Mouse (Mus musculus): ENCODE data around the gene Itpk1. TPM values are rescaled to one million over a fixed set of nuclear protein-coding genes. Genes with fewer than 3 reads are reported as not detected.

Itpk1 gene
- polyA plus RNA-seq, 1 experiment from 2014 or later: 20.5 TPM

GRCm38 (mm10) chr12:102697381-102697780 is 7.3 kb downstream of the Itpk1 start:
- DNase-seq (ENCODE audit: low spot score): no peak
- no peaks in the 10 kb centered on the region for H3K27me3 ChIP-seq (ENCODE audit: insufficient read depth, poor library complexity, severe bottlenecking)
- H3K36me3 ChIP-seq: peaks cover 13% of the 10 kb centered on the region; the same call in 1 of the 2 replicates
- no peak overlapping the region for H3K4me3 ChIP-seq
- peaks cover 83% of the 10 kb centered on the region for H3K4me1 ChIP-seq (replicated peaks)
- peak overlapping the region; percentile 92 for H3K27ac ChIP-seq
- no peaks in the 10 kb centered on the region for H3K9me3 ChIP-seq
- WGBS: 76% methylated on average over 7 of the region's 7 CpGs

- WGBS: 86% methylated on average over 14 of the region's 14 CpGs
- peak overlapping the region; percentile 92 for H3K27ac ChIP-seq
- no peaks in the 10 kb centered on the region for H3K9me3 ChIP-seq
- peaks cover 13% of the 10 kb centered on the region; the same call in 1 of the 2 replicates for H3K36me3 ChIP-seq
- DNase-seq (ENCODE audit: low spot score): no peak
- H3K27me3 ChIP-seq (ENCODE audit: insufficient read depth, poor library complexity, severe bottlenecking): no peaks in the 10 kb centered on the region
- H3K4me3 ChIP-seq: no peak overlapping the region
- H3K4me1 ChIP-seq (replicated peaks): peaks cover 83% of the 10 kb centered on the region
Observed at GRCm38 (mm10) chr12:102696635-102697354, 7.9 kb downstream of the Itpk1 start.

GRCm38 (mm10) chr12:102695369-102696239 is 9.1 kb downstream of the Itpk1 start:
- H3K27ac ChIP-seq: peak overlapping the region; percentile 92
- peaks cover 85% of the 10 kb centered on the region for H3K4me1 ChIP-seq (replicated peaks)
- WGBS: 49% methylated on average over 18 of the region's 18 CpGs
- no peaks in the 10 kb centered on the region for H3K9me3 ChIP-seq
- DNase-seq (ENCODE audit: low spot score): no peak
- H3K4me3 ChIP-seq: no peak overlapping the region
- no peaks in the 10 kb centered on the region for H3K27me3 ChIP-seq (ENCODE audit: insufficient read depth, poor library complexity, severe bottlenecking)
- H3K36me3 ChIP-seq: peaks cover 9% of the 10 kb centered on the region; the same call in 1 of the 2 replicates

GRCm38 (mm10) chr12:102691761-102692160 is 13.0 kb downstream of the Itpk1 start:
- WGBS: 77% methylated on average over 7 of the region's 7 CpGs
- H3K27me3 ChIP-seq (ENCODE audit: insufficient read depth, poor library complexity, severe bottlenecking): no peaks in the 10 kb centered on the region

GRCm38 (mm10) chr12:102691180-102691579 is 13.6 kb downstream of the Itpk1 start:
- Histone ChIP-seq H3K36me3 (peaks cover 16% of the 10 kb centered on the region), H3K27ac (peak overlapping the region; percentile 74), H3K9me3 (no peaks in the 10 kb centered on the region), H3K4me3 (no peak overlapping the region), H3K4me1 (replicated peaks) (peaks cover 58% of the 10 kb centered on the region), H3K27me3 (ENCODE audit: insufficient read depth, poor library complexity, severe bottlenecking) (no peaks in the 10 kb centered on the region)
- 37% methylated on average over 11 of the region's 11 CpGs for WGBS
- peak; percentile 60 for DNase-seq (ENCODE audit: low spot score)

More at GRCm38 (mm10) chr12:102691761-102692160, 13.0 kb downstream of the Itpk1 start:
- H3K36me3 ChIP-seq: peaks cover 16% of the 10 kb centered on the region
- peaks cover 58% of the 10 kb centered on the region for H3K4me1 ChIP-seq (replicated peaks)
- H3K4me3 ChIP-seq: no peak overlapping the region
- H3K27ac ChIP-seq: peak overlapping the region; percentile 74; the same call in 1 of the 2 replicates
- H3K9me3 ChIP-seq: no peaks in the 10 kb centered on the region
- DNase-seq (ENCODE audit: low spot score): no peak

- DNase-seq (ENCODE audit: low spot score): no peak
- H3K27ac ChIP-seq: no peak overlapping the region
- H3K9me3 ChIP-seq: no peaks in the 10 kb centered on the region
- no peak overlapping the region for H3K4me3 ChIP-seq
- WGBS: 91% methylated on average over 15 of the region's 15 CpGs
- no peaks in the 10 kb centered on the region for H3K27me3 ChIP-seq (ENCODE audit: insufficient read depth, poor library complexity, severe bottlenecking)
- H3K4me1 ChIP-seq (replicated peaks): peaks cover 58% of the 10 kb centered on the region
- peaks cover 16% of the 10 kb centered on the region for H3K36me3 ChIP-seq
Observed at GRCm38 (mm10) chr12:102689773-102690563, 14.8 kb downstream of the Itpk1 start.

- WGBS: 87% methylated on average over 5 of the region's 5 CpGs
- Histone ChIP-seq H3K36me3 (peaks cover 6% of the 10 kb centered on the region; the same call in 1 of the 2 replicates), H3K9me3 (no peaks in the 10 kb centered on the region), H3K27me3 (ENCODE audit: insufficient read depth, poor library complexity, severe bottlenecking) (no peaks in the 10 kb centered on the region), H3K27ac (no peak overlapping the region), H3K4me3 (no peak overlapping the region), H3K4me1 (replicated peaks) (peaks cover 69% of the 10 kb centered on the region)
- DNase-seq (ENCODE audit: low spot score): no peak
Observed at GRCm38 (mm10) chr12:102686321-102686720, 18.4 kb downstream of the Itpk1 start.

- Histone ChIP-seq H3K4me3 (no peak overlapping the region), H3K27me3 (ENCODE audit: insufficient read depth, poor library complexity, severe bottlenecking) (no peaks in the 10 kb centered on the region), H3K36me3 (peaks cover 6% of the 10 kb centered on the region; the same call in 1 of the 2 replicates), H3K9me3 (no peaks in the 10 kb centered on the region), H3K4me1 (replicated peaks) (peaks cover 66% of the 10 kb centered on the region), H3K27ac (0 out of 2 replicates have a peak overlapping the region, but pooled peaks have one; percentile 57)
- DNase-seq (ENCODE audit: low spot score): no peak
- WGBS: 56% methylated on average over 9 of the region's 9 CpGs
Observed at GRCm38 (mm10) chr12:102685523-102685931, 19.2 kb downstream of the Itpk1 start.

- H3K27me3 ChIP-seq (ENCODE audit: insufficient read depth, poor library complexity, severe bottlenecking): no peaks in the 10 kb centered on the region
- H3K4me1 ChIP-seq (replicated peaks): peaks cover 69% of the 10 kb centered on the region
- peak overlapping the region; percentile 57; the same call in 1 of the 2 replicates for H3K27ac ChIP-seq
- H3K4me3 ChIP-seq: no peak overlapping the region
- no peak for DNase-seq (ENCODE audit: low spot score)
- peaks cover 6% of the 10 kb centered on the region; the same call in 1 of the 2 replicates for H3K36me3 ChIP-seq
- 85% methylated on average over 3 of the region's 3 CpGs for WGBS
- H3K9me3 ChIP-seq: no peaks in the 10 kb centered on the region
Observed at GRCm38 (mm10) chr12:102684720-102685386, 19.9 kb downstream of the Itpk1 start.

- peak overlapping the region; percentile 57 for H3K27ac ChIP-seq
Observed at GRCm38 (mm10) chr12:102683979-102684378, 20.8 kb downstream of the Itpk1 start.

GRCm38 (mm10) chr12:102683438-102683837 is 21.3 kb downstream of the Itpk1 start:
- Histone ChIP-seq H3K27me3 (ENCODE audit: insufficient read depth, poor library complexity, severe bottlenecking) (no peaks in the 10 kb centered on the region), H3K4me1 (replicated peaks) (peaks cover 81% of the 10 kb centered on the region), H3K4me3 (no peak overlapping the region), H3K36me3 (peaks cover 6% of the 10 kb centered on the region; the same call in 1 of the 2 replicates), H3K9me3 (no peaks in the 10 kb centered on the region), H3K27ac (no peak overlapping the region)
- DNase-seq (ENCODE audit: low spot score): no peak
- 74% methylated on average over 6 of the region's 6 CpGs for WGBS

More at GRCm38 (mm10) chr12:102683979-102684378, 20.8 kb downstream of the Itpk1 start:
- 76% methylated on average over 5 of the region's 5 CpGs for WGBS
- no peak for DNase-seq (ENCODE audit: low spot score)
- no peak overlapping the region for H3K4me3 ChIP-seq
- H3K4me1 ChIP-seq (replicated peaks): peaks cover 75% of the 10 kb centered on the region
- H3K27me3 ChIP-seq (ENCODE audit: insufficient read depth, poor library complexity, severe bottlenecking): no peaks in the 10 kb centered on the region
- H3K9me3 ChIP-seq: no peaks in the 10 kb centered on the region
- peaks cover 6% of the 10 kb centered on the region; the same call in 1 of the 2 replicates for H3K36me3 ChIP-seq

Measured in hindbrain, embryonic 10.5 days (tissue).